13 mouse cellular contexts compared by ENCODE assay signal in genomic region chr19:26770592-26770991, GRCm38 (mm10).
DNase-seq lines count a peak whose midpoint lies in the region; ATAC-seq lines count a peak whose summit lies in the region.
"Had no signal": no experiment of that assay in that cellular context is flagged by ENCODE, and none has a peak within 500 bp of the region (broad histone marks: within the 10 kb centered on the region; RNA-seq: fewer than 3 reads in every experiment).

No protein-coding gene starts in this region.

- 78% methylated on average over 6 of the region's 6 CpGs for WGBS in heart, embryonic 10.5 days
- 12% methylated on average over 6 of the region's 6 CpGs for WGBS in forebrain, embryonic 16.5 days
- WGBS in midbrain, embryonic 10.5 days = 54% methylated on average over 6 of the region's 6 CpGs

- H3K9ac ChIP-seq in forebrain, embryonic 16.5 days (replicated peaks; ENCODE audit: low read depth, low read length) = peak overlapping the region; percentile 61
- H3K9ac ChIP-seq: lung, embryonic 15.5 days had no signal

- peak; percentile 47 for DNase-seq in heart, embryonic 10.5 days (ENCODE audit: low spot score)
- no peak for DNase-seq in heart, postnatal 4 days
- DNase-seq in midbrain, embryonic 10.5 days (ENCODE audit: low spot score) = peak; percentile 36
- peak; percentile 68 for DNase-seq in retina, embryonic 14.5 days (ENCODE audit: low spot score)
- DNase-seq in ovary, postnatal 36 days (ENCODE audit: low spot score) = no peak
- no peak for DNase-seq in gastrocnemius, postnatal 14 days
- DNase-seq in kidney, postnatal 14 days = no peak
- DNase-seq: cerebellum, postnatal 25 days; heart, adult 2 months; kidney, postnatal 4 days had no signal

- H3K4me3 ChIP-seq in heart, embryonic 10.5 days = no peak overlapping the region
- peak overlapping the region; percentile 22; the same call in 1 of the 2 replicates for H3K4me3 ChIP-seq in forebrain, embryonic 16.5 days (replicated peaks; ENCODE audit: low read length)
- H3K4me3 ChIP-seq in midbrain, embryonic 10.5 days = peak overlapping the region; percentile 38; the same call in 1 of the 2 replicates
- H3K4me3 ChIP-seq: heart, adult 2 months; lung, embryonic 15.5 days had no signal

- no peaks in the 10 kb centered on the region for H3K9me3 ChIP-seq in heart, embryonic 10.5 days
- H3K9me3 ChIP-seq in forebrain, embryonic 16.5 days (ENCODE audit: control insufficient read depth, low read length) = no peaks in the 10 kb centered on the region
- H3K9me3 ChIP-seq in midbrain, embryonic 10.5 days (replicated peaks) = no peaks in the 10 kb centered on the region
- H3K9me3 ChIP-seq: lung, embryonic 15.5 days had no signal

- ATAC-seq in forebrain, embryonic 16.5 days = peak; percentile 45
- ATAC-seq: activated CD4-positive, CD25-positive, alpha-beta regulatory T cell, adult 4 months had no signal

- H3K27ac ChIP-seq in heart, embryonic 10.5 days = no peak overlapping the region
- H3K27ac ChIP-seq in forebrain, embryonic 16.5 days (ENCODE audit: low read length) = peak overlapping the region; percentile 99
- peak overlapping the region; percentile 86 for H3K27ac ChIP-seq in midbrain, embryonic 10.5 days (replicated peaks)
- H3K27ac ChIP-seq: heart, adult 2 months; lung, embryonic 15.5 days had no signal

- H3K27me3 ChIP-seq in heart, embryonic 10.5 days (ENCODE audit: insufficient read depth, poor library complexity, severe bottlenecking) = no peaks in the 10 kb centered on the region
- H3K27me3 ChIP-seq in forebrain, embryonic 16.5 days (replicated peaks; ENCODE audit: control insufficient read depth, insufficient read depth, low read length) = no peaks in the 10 kb centered on the region
- H3K27me3 ChIP-seq in midbrain, embryonic 10.5 days (ENCODE audit: low read depth, poor library complexity, severe bottlenecking) = no peaks in the 10 kb centered on the region
- H3K27me3 ChIP-seq: lung, embryonic 15.5 days had no signal

- H3K36me3 ChIP-seq in heart, embryonic 10.5 days = peaks cover 30% of the 10 kb centered on the region; the same call in 1 of the 2 replicates
- peaks cover 12% of the 10 kb centered on the region for H3K36me3 ChIP-seq in forebrain, embryonic 16.5 days (ENCODE audit: control insufficient read depth, insufficient read depth)
- peaks cover 21% of the 10 kb centered on the region for H3K36me3 ChIP-seq in midbrain, embryonic 10.5 days

- H3K4me2 ChIP-seq in forebrain, embryonic 16.5 days (ENCODE audit: low read length) = peak overlapping the region; percentile 60
- H3K4me2 ChIP-seq: lung, embryonic 15.5 days had no signal

- H3K4me1 ChIP-seq in heart, embryonic 10.5 days = no peaks in the 10 kb centered on the region
- H3K4me1 ChIP-seq in forebrain, embryonic 16.5 days (replicated peaks; ENCODE audit: control insufficient read depth, insufficient read depth, low read length) = peaks cover 30% of the 10 kb centered on the region
- H3K4me1 ChIP-seq in midbrain, embryonic 10.5 days = peaks cover 29% of the 10 kb centered on the region
- H3K4me1 ChIP-seq: lung, embryonic 15.5 days had no signal

- intact Hi-C loops in gastrocnemius, postnatal 14 days (cut with DNase I; ENCODE audit: low total_unique reads) = no loop called here

Comparison
In these comparisons a context has a peak if more than half of its experiments do, and no peak if none do; other contexts are left out.
1. DNase-seq: peak in heart, embryonic 10.5 days (single experiment), midbrain, embryonic 10.5 days (single experiment) and retina, embryonic 14.5 days (single experiment); none in heart, postnatal 4 days (single experiment), ovary, postnatal 36 days (single experiment), gastrocnemius, postnatal 14 days (single experiment) and kidney, postnatal 14 days (single experiment).